Mouse (Mus musculus) limb, embryonic 11.5 days (tissue): ENCODE measurements around the gene Prpf38b. TPM values are rescaled to one million over a fixed set of nuclear protein-coding genes. Genes with fewer than 3 reads are reported as not detected.
"Not testable (repeated sequence)": the region's sequence is repeated elsewhere in the genome, so short reads cannot be mapped to it uniquely, and the experiment has no call there.

Experiments used
- ATAC-seq: fragments of 200-750 bp; cut with Nextera tagmentation; 2 replicates; pipeline ENCODE4 v1.8.0; 2017; ENCODE audit warnings: low read depth; ENCODE audit not compliant: insufficient number of reproducible peaks, low FRiP score, low TSS enrichment
- DNase-seq: peaks from one replicate; pipeline ENCODE4 v3.0.0-alpha.2; 2015; ENCODE audit warnings: low spot score
- H3K27ac ChIP-seq: fragments of 300-500 bp; sonication (generic); replicated peaks from 2 replicates; pipeline ENCODE4 v1.5.1; 2014; ENCODE audit warnings: low read depth, mild to moderate bottlenecking, low read length
- H3K27me3 ChIP-seq: fragments of 300-500 bp; sonication (generic); 2 replicates; pipeline ENCODE4 v1.6.1; 2014; ENCODE audit warnings: mild to moderate bottlenecking, low read length, mixed read lengths; ENCODE audit not compliant: control insufficient read depth, insufficient read depth
- H3K36me3 ChIP-seq: fragments of 300-500 bp; sonication (generic); 2 replicates; pipeline ENCODE4 v1.6.1; 2014; ENCODE audit warnings: mild to moderate bottlenecking, low read length, moderate library complexity, mixed read lengths; ENCODE audit not compliant: control insufficient read depth, insufficient read depth
- H3K4me1 ChIP-seq: fragments of 300-500 bp; sonication (generic); 2 replicates; pipeline ENCODE4 v1.6.1; 2014; ENCODE audit warnings: low read length, mixed read lengths; ENCODE audit not compliant: control insufficient read depth, insufficient read depth
- H3K4me2 ChIP-seq: fragments of 300-500 bp; sonication (generic); 2 replicates; pipeline ENCODE4 v1.6.1; 2014; ENCODE audit warnings: low read depth, mild to moderate bottlenecking, moderate library complexity; ENCODE audit not compliant: severe bottlenecking
- H3K4me3 ChIP-seq: fragments of 300-500 bp; sonication (generic); 2 replicates; pipeline ENCODE4 v1.5.1; 2014; ENCODE audit warnings: low read depth, low read length
- H3K9ac ChIP-seq: fragments of 300-500 bp; sonication (generic); 2 replicates; pipeline ENCODE4 v1.6.1; 2014; ENCODE audit warnings: mild to moderate bottlenecking, low read length
- H3K9me3 ChIP-seq: fragments of 300-500 bp; sonication (generic); 2 replicates; pipeline ENCODE4 v1.6.1; 2016; ENCODE audit warnings: low read length; ENCODE audit not compliant: control insufficient read depth
- WGBS: fragments of 180-500 bp; shearing (Covaris S2); extraction: QIAGEN DNeasy Blood & Tissue Kit; methylation state at CpG from one replicate; pipeline ENCODE4 v1.1.7; 2014; 5-methylcytosine and 5-hydroxymethylcytosine counted together
- polyA plus RNA-seq: library from polyadenylated mRNA; unstranded; fragments of >200 nt; fragmentation: Nextera tagmentation; extraction: Ambion mirVana; gene quantifications from 2 replicates; pipeline ENCODE4 v1.2.1, GENCODE M21; 2014

The Prpf38b gene
- polyA plus RNA-seq, 1 experiment from 2014 or later: 79.9 TPM

- DNase-seq (no peak), ATAC-seq (no peak)
- no peak overlapping the region for H3K27ac ChIP-seq
- WGBS: 81% methylated on average over 1 of the region's 1 CpGs
- no peaks in the 10 kb centered on the region for H3K9me3 ChIP-seq
- no peaks in the 10 kb centered on the region for H3K27me3 ChIP-seq
- H3K36me3 ChIP-seq: no peaks in the 10 kb centered on the region
- no peaks in the 10 kb centered on the region for H3K4me1 ChIP-seq
- no peak overlapping the region for H3K4me2 ChIP-seq
- H3K9ac ChIP-seq: no peak overlapping the region
- H3K4me3 ChIP-seq: no peak overlapping the region
Observed at GRCm38 (mm10) chr3:108892080-108892479, 19.4 kb downstream of the Prpf38b start.

- H3K36me3 ChIP-seq: no peaks in the 10 kb centered on the region
- H3K27me3 ChIP-seq: no peaks in the 10 kb centered on the region
- H3K27ac ChIP-seq: no peak within 1 kb of the TSS
- H3K4me1 ChIP-seq: no peaks in the 10 kb centered on the region
- DNase-seq (no peak), ATAC-seq (no peak)
- no peak within 1 kb of the TSS for H3K9ac ChIP-seq
- H3K4me3 ChIP-seq: no peak within 1 kb of the TSS
- no peak within 1 kb of the TSS for H3K4me2 ChIP-seq
- WGBS: 86% methylated on average over 1 of the region's 1 CpGs
- no peaks in the 10 kb centered on the region for H3K9me3 ChIP-seq
Observed at GRCm38 (mm10) chr3:108889908-108890307, 21.6 kb downstream of the Prpf38b start, which contains the start of gene Fndc7. Gene Fndc7 (minus strand): TSS chr3:108890008.

- Histone ChIP-seq H3K4me2 (no peak overlapping the region), H3K9me3 (no peaks in the 10 kb centered on the region), H3K27ac (no peak overlapping the region), H3K27me3 (no peaks in the 10 kb centered on the region), H3K4me1 (no peaks in the 10 kb centered on the region), H3K4me3 (no peak overlapping the region), H3K36me3 (no peaks in the 10 kb centered on the region), H3K9ac (no peak overlapping the region)
- ATAC-seq: no peak
- WGBS: 95% methylated on average over 3 of the region's 3 CpGs
- no peak for DNase-seq
Observed at GRCm38 (mm10) chr3:108887618-108887975, 23.9 kb downstream of the Prpf38b start.

- DNase-seq (no peak), ATAC-seq (no peak)
- no peak overlapping the region for H3K9ac ChIP-seq
- no peaks in the 10 kb centered on the region for H3K27me3 ChIP-seq
- H3K4me1 ChIP-seq: no peaks in the 10 kb centered on the region
- no peaks in the 10 kb centered on the region for H3K36me3 ChIP-seq
- H3K9me3 ChIP-seq: no peaks in the 10 kb centered on the region
- 75% methylated on average over 12 of the region's 12 CpGs for WGBS
- H3K27ac ChIP-seq: no peak overlapping the region
- H3K4me3 ChIP-seq: no peak overlapping the region
- H3K4me2 ChIP-seq: no peak overlapping the region
Observed at GRCm38 (mm10) chr3:108886934-108887617, 24.5 kb downstream of the Prpf38b start.

DNA sequence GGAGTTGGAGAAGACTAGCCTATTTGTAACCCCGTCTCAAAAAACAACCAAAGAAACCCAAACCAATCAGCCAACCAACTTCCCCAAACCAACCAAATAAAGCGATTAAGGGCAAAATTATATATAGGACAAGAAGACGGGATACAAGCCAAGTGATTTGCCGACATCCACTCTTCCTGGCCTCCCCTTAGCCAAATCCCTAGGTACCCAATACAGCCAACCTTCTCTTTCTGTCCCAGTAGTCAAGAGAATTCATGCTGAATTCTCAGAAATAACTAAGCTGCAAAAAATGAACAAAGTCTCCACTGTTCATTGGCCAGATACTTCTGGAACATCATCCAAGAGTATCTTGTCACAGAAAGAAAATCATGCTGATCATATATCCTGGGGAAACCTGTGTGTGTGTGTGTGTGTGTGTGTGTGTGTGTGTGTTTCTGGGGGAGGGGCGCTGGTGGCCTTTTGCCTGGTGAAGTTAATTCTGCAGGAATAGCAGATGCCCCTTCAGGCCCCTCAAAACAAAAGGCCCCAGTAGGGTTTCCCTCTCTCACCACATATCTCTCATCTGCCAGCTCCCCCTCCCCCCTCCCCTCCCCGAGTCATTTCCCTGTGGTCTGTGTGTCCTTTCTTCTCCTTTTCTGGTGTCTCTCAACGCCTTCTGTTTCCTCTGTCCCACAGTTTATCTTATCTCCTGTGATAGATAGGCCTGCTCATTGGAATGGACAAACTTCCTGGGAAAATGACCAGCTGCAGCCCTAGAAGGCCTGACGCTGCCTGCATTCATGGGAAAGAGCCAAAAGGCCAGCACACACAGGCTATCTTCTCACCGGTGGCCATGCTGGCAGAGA is 25.6 kb downstream of the Prpf38b start:
- ATAC-seq (no peak), DNase-seq (no peak)
- Histone ChIP-seq H3K4me1 (no peaks in the 10 kb centered on the region), H3K4me2 (no peak overlapping the region), H3K27ac (no peak overlapping the region), H3K9me3 (no peaks in the 10 kb centered on the region), H3K27me3 (no peaks in the 10 kb centered on the region), H3K36me3 (no peaks in the 10 kb centered on the region), H3K9ac (no peak overlapping the region), H3K4me3 (no peak overlapping the region)
- 55% methylated on average over 9 of the region's 9 CpGs for WGBS

- ATAC-seq (no peak), DNase-seq (no peak)
- no peaks in the 10 kb centered on the region for H3K4me1 ChIP-seq
- H3K9ac ChIP-seq: no peak overlapping the region
- H3K4me3 ChIP-seq: no peak overlapping the region
- WGBS: 76% methylated on average over 8 of the region's 8 CpGs
- H3K4me2 ChIP-seq: no peak overlapping the region
- H3K9me3 ChIP-seq: no peaks in the 10 kb centered on the region
- H3K27me3 ChIP-seq: no peaks in the 10 kb centered on the region
- no peaks in the 10 kb centered on the region for H3K36me3 ChIP-seq
- H3K27ac ChIP-seq: no peak overlapping the region
Observed at GRCm38 (mm10) chr3:108884706-108885289, 26.7 kb downstream of the Prpf38b start.

GRCm38 (mm10) chr3:108883067-108883466 is 28.5 kb downstream of the Prpf38b start:
- Histone ChIP-seq H3K4me3 (no peak overlapping the region), H3K4me2 (no peak overlapping the region), H3K9me3 (no peaks in the 10 kb centered on the region), H3K9ac (no peak overlapping the region), H3K36me3 (no peaks in the 10 kb centered on the region), H3K27me3 (no peaks in the 10 kb centered on the region), H3K4me1 (no peaks in the 10 kb centered on the region), H3K27ac (no peak overlapping the region)
- WGBS: 84% methylated on average over 2 of the region's 2 CpGs
- no peak for DNase-seq
- ATAC-seq: no peak

- 4% methylated on average over 4 of the region's 4 CpGs for WGBS
- H3K4me2 ChIP-seq, DNase-seq, H3K9me3 ChIP-seq, H3K9ac ChIP-seq, H3K4me1 ChIP-seq, H3K36me3 ChIP-seq, H3K27ac ChIP-seq, H3K27me3 ChIP-seq, H3K4me3 ChIP-seq, ATAC-seq: not testable (repeated sequence)
Observed at GRCm38 (mm10) chr3:108881873-108882272, 29.7 kb downstream of the Prpf38b start.
